Comparison of ENCODE assay signal across 8 mouse cellular contexts in genomic region chr7:110222583-110223182, GRCm38 (mm10). TPM values are rescaled to one million over a fixed set of nuclear protein-coding genes. Genes with fewer than 3 reads are reported as not detected.
DNase-seq lines count a peak whose midpoint lies in the region; ATAC-seq and TF ChIP-seq lines count a peak whose summit lies in the region.

No protein-coding gene starts in this region.

- no peaks in the 10 kb centered on the region for H3K27me3 ChIP-seq in hindbrain, postnatal 0 days (ENCODE audit: insufficient read depth, low read length)

- peak overlapping the region; percentile 75; the same call in 1 of the 2 replicates for H3K9ac ChIP-seq in hindbrain, postnatal 0 days (replicated peaks; ENCODE audit: low read length)

- H3K4me1 ChIP-seq in hindbrain, postnatal 0 days (ENCODE audit: insufficient read depth, low read length) = no peaks in the 10 kb centered on the region

- 21% methylated on average over 12 of the region's 12 CpGs for WGBS in hindbrain, postnatal 0 days

- H3K36me3 ChIP-seq in hindbrain, postnatal 0 days (ENCODE audit: insufficient read depth, low read length) = no peaks in the 10 kb centered on the region

- peak overlapping the region; percentile 88; the same call in 1 of the 2 replicates for H3K27ac ChIP-seq in layer of hippocampus, adult 2 months
- no peak overlapping the region for H3K27ac ChIP-seq in hindbrain, postnatal 0 days

- DNase-seq in layer of hippocampus, adult 2 months (ENCODE audit: low spot score in 2 of 2) = no peak
- DNase-seq in layer of hippocampus, postnatal 10 days (ENCODE audit: low spot score in 2 of 2) = no peak
- peak; percentile 16 for DNase-seq in c-Kit-positive CD71-positive TER-119-positive erythroid progenitor cells, embryonic 14.5 days (ENCODE audit: low spot score)
- no peak for DNase-seq in hindbrain, postnatal 0 days (ENCODE audit: low spot score)
- DNase-seq in naive thymus-derived CD4-positive, alpha-beta T cell, adult 2 months (ENCODE audit: low read depth) = peak; percentile 29
- no peak for DNase-seq in frontal cortex, adult 2 months (ENCODE audit: extremely low spot score in 1 of 2, low spot score in 1 of 2)
- DNase-seq in Muller cell, postnatal 12 days (ENCODE audit: inconsistent ontology term) = no peak
- DNase-seq in left cerebral cortex, adult 8-10 months (ENCODE audit: low spot score in 2 of 2) = no peak

- no peaks in the 10 kb centered on the region for H3K9me3 ChIP-seq in hindbrain, postnatal 0 days (ENCODE audit: low read length)

- H3K4me2 ChIP-seq in hindbrain, postnatal 0 days (ENCODE audit: low read depth, low read length) = peak overlapping the region; percentile 99

- H3K4me3 ChIP-seq in layer of hippocampus, adult 2 months = peak overlapping the region; percentile 89
- peak overlapping the region; percentile 88 for H3K4me3 ChIP-seq in hindbrain, postnatal 0 days (ENCODE audit: low read length)

- ATAC-seq in hindbrain, postnatal 0 days = no peak

- TF ChIP-seq CTCF in layer of hippocampus, adult 2 months (conservative IDR thresholded peaks at IDR 0.05) = no peak
- no peak for TF ChIP-seq CTCF in hindbrain, postnatal 0 days (IDR thresholded peaks at IDR 0.05; ENCODE audit: low read depth)

RNA-seq across cellular contexts. Expression of gene Swap70, which starts 1.2 kb away (rescaled TPM):
- total RNA-seq in layer of hippocampus, adult 2 months (2021) = 10 to 100 TPM in 1 of 2 experiments, 1 to 10 TPM in 1; 9.4 to 10.8 TPM
- 10 to 100 TPM; 13.7 to 15.1 TPM for total RNA-seq in layer of hippocampus, postnatal 10 days (2021)
- total RNA-seq in hindbrain, postnatal 0 days (2014; rRNA removed) = 9.1 and 12.4 TPM in 2 replicates
- polyA plus RNA-seq in hindbrain, postnatal 0 days (2015; fragmentation: Nextera tagmentation; extraction: Ambion mirVana) = 8.5 and 9.2 TPM in 2 replicates
- 11.8 and 12.0 TPM in 2 replicates for polyA plus RNA-seq in frontal cortex, adult 2 months (2012; rRNA removed)
- 10 to 100 TPM; 10.5 to 12.7 (median 12.1) TPM for total RNA-seq in left cerebral cortex, adult 8-10 months (2022)

Comparison
In these comparisons a context has a peak if more than half of its experiments do, and no peak if none do; other contexts are left out.
1. DNase-seq: peak in c-Kit-positive CD71-positive TER-119-positive erythroid progenitor cells, embryonic 14.5 days (single experiment) and naive thymus-derived CD4-positive, alpha-beta T cell, adult 2 months (single experiment); none in layer of hippocampus, adult 2 months (0 of 2), layer of hippocampus, postnatal 10 days (0 of 2), hindbrain, postnatal 0 days (single experiment), frontal cortex, adult 2 months (0 of 2), Muller cell, postnatal 12 days (single experiment) and left cerebral cortex, adult 8-10 months (0 of 2).